Mouse (Mus musculus): Measurements from ENCODE around the gene Spata3. TPM values are rescaled to one million over a fixed set of nuclear protein-coding genes. Genes with fewer than 3 reads are reported as not detected.

Spata3 gene
- polyA plus RNA-seq, 1 experiment from 2014 or later = 0.67 TPM

GRCm38 (mm10) chr1:86058856-86059769 is 42.5 kb downstream of the Spata3 start:
- Histone ChIP-seq H3K9ac (ENCODE audit: low read depth, low read length) (peak overlapping the region; percentile 55), H3K4me2 (ENCODE audit: low read length) (peak overlapping the region; percentile 62), H3K36me3 (ENCODE audit: control insufficient read depth, insufficient read depth, low read length) (no peaks in the 10 kb centered on the region), H3K4me1 (ENCODE audit: control insufficient read depth, insufficient read depth, low read length) (peaks cover 4% of the 10 kb centered on the region), H3K9me3 (replicated peaks; ENCODE audit: control insufficient read depth, low read length, poor library complexity, severe bottlenecking) (no peaks in the 10 kb centered on the region), H3K27ac (ENCODE audit: low read length) (peak overlapping the region; percentile 74), H3K4me3 (ENCODE audit: low read depth, low read length) (peak overlapping the region; percentile 39), H3K27me3 (ENCODE audit: control insufficient read depth, insufficient read depth, low read depth, low read length) (no peaks in the 10 kb centered on the region)
- 9% methylated on average over 21 of the region's 21 CpGs for WGBS
- peak; percentile 76 for ATAC-seq

GRCm38 (mm10) chr1:86062523-86062922 is 45.9 kb downstream of the Spata3 start:
- Histone ChIP-seq H3K27me3 (ENCODE audit: control insufficient read depth, insufficient read depth, low read depth, low read length) (no peaks in the 10 kb centered on the region), H3K4me3 (ENCODE audit: low read depth, low read length) (no peak overlapping the region), H3K27ac (ENCODE audit: low read length) (no peak overlapping the region), H3K36me3 (ENCODE audit: control insufficient read depth, insufficient read depth, low read length) (no peaks in the 10 kb centered on the region), H3K4me2 (ENCODE audit: low read length) (no peak overlapping the region), H3K9ac (ENCODE audit: low read depth, low read length) (no peak overlapping the region), H3K4me1 (ENCODE audit: control insufficient read depth, insufficient read depth, low read length) (peaks cover 15% of the 10 kb centered on the region), H3K9me3 (replicated peaks; ENCODE audit: control insufficient read depth, low read length, poor library complexity, severe bottlenecking) (no peaks in the 10 kb centered on the region)
- ATAC-seq = no peak
- WGBS = 87% methylated on average over 6 of the region's 6 CpGs

- H3K4me2 ChIP-seq (ENCODE audit: low read length) = peak within 1 kb of the TSS; percentile 94
- no peaks in the 10 kb centered on the region for H3K36me3 ChIP-seq (ENCODE audit: control insufficient read depth, insufficient read depth, low read length)
- peaks cover 10% of the 10 kb centered on the region for H3K4me1 ChIP-seq (ENCODE audit: control insufficient read depth, insufficient read depth, low read length)
- H3K9me3 ChIP-seq (replicated peaks; ENCODE audit: control insufficient read depth, low read length, poor library complexity, severe bottlenecking) = no peaks in the 10 kb centered on the region
- ATAC-seq = peak; percentile 95
- under 1% methylated on average over 43 of the region's 47 CpGs for WGBS
- peak within 1 kb of the TSS; percentile 97 for H3K4me3 ChIP-seq (ENCODE audit: low read depth, low read length)
- H3K27ac ChIP-seq (ENCODE audit: low read length) = peak within 1 kb of the TSS; percentile 84
- peak within 1 kb of the TSS; percentile 97 for H3K9ac ChIP-seq (ENCODE audit: low read depth, low read length)
- H3K27me3 ChIP-seq (ENCODE audit: control insufficient read depth, insufficient read depth, low read depth, low read length) = no peaks in the 10 kb centered on the region
These were observed 47.8 kb downstream of the Spata3 start, which contains the start of gene Psmd1 for GRCm38 (mm10) chr1:86064271-86064991. TSS of gene Psmd1 (plus strand) at chr1:86064387.

- Histone ChIP-seq H3K4me3 (ENCODE audit: low read depth, low read length) (no peak overlapping the region), H3K9ac (ENCODE audit: low read depth, low read length) (no peak overlapping the region), H3K27me3 (ENCODE audit: control insufficient read depth, insufficient read depth, low read depth, low read length) (no peaks in the 10 kb centered on the region), H3K9me3 (replicated peaks; ENCODE audit: control insufficient read depth, low read length, poor library complexity, severe bottlenecking) (no peaks in the 10 kb centered on the region), H3K36me3 (ENCODE audit: control insufficient read depth, insufficient read depth, low read length) (peaks cover 39% of the 10 kb centered on the region), H3K4me2 (ENCODE audit: low read length) (no peak overlapping the region), H3K4me1 (ENCODE audit: control insufficient read depth, insufficient read depth, low read length) (no peaks in the 10 kb centered on the region), H3K27ac (ENCODE audit: low read length) (no peak overlapping the region)
- WGBS = 98% methylated on average over 2 of the region's 2 CpGs
- no peak for ATAC-seq
These were observed 59.9 kb downstream of the Spata3 start for GRCm38 (mm10) chr1:86076565-86076964.

Other genes starting within 250 kb of the Spata3 start
- 0.19 and 0.27 TPM in 2 replicates for gene A630001G21Rik, start 238.2 kb upstream of the Spata3 start, polyA plus RNA-seq (2015; fragmentation: Nextera tagmentation; extraction: Ambion mirVana)
- 49.4 and 51.1 TPM in 2 replicates for gene Cab39, start 223.4 kb upstream of the Spata3 start, polyA plus RNA-seq (2015; fragmentation: Nextera tagmentation; extraction: Ambion mirVana)
- gene Itm2c, start 122.5 kb upstream of the Spata3 start, polyA plus RNA-seq (2015; fragmentation: Nextera tagmentation; extraction: Ambion mirVana) = 249 and 258 TPM in 2 replicates
- gene 4933407L21Rik, start 88.3 kb upstream of the Spata3 start, polyA plus RNA-seq (2015; fragmentation: Nextera tagmentation; extraction: Ambion mirVana) = 10.1 and 10.5 TPM in 2 replicates
- 0.07 and 0.13 TPM in 2 replicates for gene Gpr55, start 55.8 kb upstream of the Spata3 start, polyA plus RNA-seq (2015; fragmentation: Nextera tagmentation; extraction: Ambion mirVana)
- gene 2810459M11Rik, start 29.0 kb downstream of the Spata3 start, polyA plus RNA-seq (2015; fragmentation: Nextera tagmentation; extraction: Ambion mirVana) = 6.8 and 10.1 TPM in 2 replicates
- gene Psmd1, start 47.6 kb downstream of the Spata3 start, polyA plus RNA-seq (2015; fragmentation: Nextera tagmentation; extraction: Ambion mirVana) = 198 TPM in 2 replicates
- 0.13 and 0.29 TPM in 2 replicates for gene Htr2b, start 95.2 kb downstream of the Spata3 start, polyA plus RNA-seq (2015; fragmentation: Nextera tagmentation; extraction: Ambion mirVana)
- 0.79 TPM in 1 of 2 replicates, not detected in the other for gene Gm21972, start 116.8 kb downstream of the Spata3 start, polyA plus RNA-seq (2015; fragmentation: Nextera tagmentation; extraction: Ambion mirVana)
- gene Armc9, start 138.0 kb downstream of the Spata3 start, polyA plus RNA-seq (2015; fragmentation: Nextera tagmentation; extraction: Ambion mirVana) = 40.8 and 41.3 TPM in 2 replicates

Measured in midbrain, embryonic 16.5 days (tissue).